In the genomic region with DNA sequence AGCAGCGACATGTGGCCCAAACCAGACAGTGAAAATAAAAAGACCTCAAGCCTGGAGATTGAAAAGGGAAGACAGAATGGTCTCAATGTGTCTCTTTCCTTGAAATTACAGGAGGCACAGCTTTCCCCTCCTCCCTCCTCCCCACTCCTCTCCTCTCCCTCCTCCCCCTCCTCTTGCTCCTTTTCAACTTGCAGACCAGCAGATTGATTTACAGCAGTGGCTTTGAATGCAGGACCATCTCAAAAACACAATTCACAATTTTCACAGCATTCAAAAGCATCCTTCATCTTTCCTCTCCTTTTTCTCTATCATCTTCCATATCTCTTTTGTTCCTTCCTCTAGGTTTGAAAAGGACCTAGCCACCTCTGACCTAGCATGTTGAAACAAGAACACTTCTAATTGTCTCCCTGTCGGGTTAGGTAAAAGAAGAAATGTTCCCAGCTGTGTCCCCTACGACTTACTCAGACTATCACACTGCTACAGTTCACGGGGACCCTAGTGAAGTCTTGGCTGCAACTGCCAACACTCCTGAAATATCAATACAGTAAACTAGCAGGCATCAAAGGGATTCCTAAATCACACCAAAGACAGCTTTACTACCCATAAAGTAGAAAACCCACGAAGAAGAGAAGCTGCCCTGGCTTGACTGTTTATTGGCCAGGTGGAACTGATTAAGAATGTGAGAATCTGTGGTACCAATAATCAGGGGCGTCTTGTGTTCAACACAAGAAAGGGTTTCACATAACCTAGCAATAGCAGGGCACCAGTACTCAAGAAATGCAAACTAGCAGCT, we compare ENCODE assay signal across 17 mouse cellular contexts. TPM values are rescaled to one million over a fixed set of nuclear protein-coding genes. Genes with fewer than 3 reads are reported as not detected.
DNase-seq lines count a peak whose midpoint lies in the region; ATAC-seq lines count a peak whose summit lies in the region.
"Had no signal": no experiment of that assay in that cellular context is flagged by ENCODE, and none has a peak within 500 bp of the region (broad histone marks: within the 10 kb centered on the region; RNA-seq: fewer than 3 reads in every experiment).

No protein-coding gene starts in this region.

- H3K27ac ChIP-seq in forebrain, embryonic 10.5 days: 0 out of 2 replicates have a peak overlapping the region, but pooled peaks have one; percentile 16
- no peak overlapping the region for H3K27ac ChIP-seq in forebrain, embryonic 12.5 days
- 0 out of 2 replicates have a peak overlapping the region, but pooled peaks have one; percentile 34 for H3K27ac ChIP-seq in neural tube, embryonic 11.5 days (ENCODE audit: low read depth, low read length)
- peak overlapping the region; percentile 23 for H3K27ac ChIP-seq in limb, embryonic 11.5 days (replicated peaks; ENCODE audit: low read depth, low read length)
- H3K27ac ChIP-seq: hindbrain, embryonic 12.5 days; kidney, postnatal 0 days; limb, embryonic 15.5 days had no signal

- H3K27me3 ChIP-seq in forebrain, embryonic 10.5 days (ENCODE audit: poor library complexity, severe bottlenecking): 0 out of 2 replicates have a peak, but pooled peaks cover 8% of the 10 kb centered on the region
- H3K27me3 ChIP-seq in forebrain, embryonic 12.5 days: no peaks in the 10 kb centered on the region
- no peaks in the 10 kb centered on the region; the same call in 1 of the 2 replicates for H3K27me3 ChIP-seq in neural tube, embryonic 11.5 days (ENCODE audit: control insufficient read depth, insufficient read depth, low read length)
- no peaks in the 10 kb centered on the region for H3K27me3 ChIP-seq in limb, embryonic 11.5 days (ENCODE audit: control insufficient read depth, insufficient read depth, low read length)
- H3K27me3 ChIP-seq: hindbrain, embryonic 12.5 days; limb, embryonic 15.5 days had no signal

- H3K4me2 ChIP-seq in forebrain, embryonic 12.5 days: no peak overlapping the region
- no peak overlapping the region for H3K4me2 ChIP-seq in neural tube, embryonic 11.5 days (ENCODE audit: low read depth)
- no peak overlapping the region for H3K4me2 ChIP-seq in limb, embryonic 11.5 days (ENCODE audit: low read depth, severe bottlenecking)
- H3K4me2 ChIP-seq: hindbrain, embryonic 12.5 days; limb, embryonic 15.5 days had no signal

- H3K4me1 ChIP-seq in forebrain, embryonic 10.5 days: peaks cover 20% of the 10 kb centered on the region
- H3K4me1 ChIP-seq in forebrain, embryonic 12.5 days: peaks cover 9% of the 10 kb centered on the region
- 0 out of 2 replicates have a peak, but pooled peaks cover 3% of the 10 kb centered on the region for H3K4me1 ChIP-seq in neural tube, embryonic 11.5 days (ENCODE audit: control insufficient read depth, insufficient read depth, low read length)
- H3K4me1 ChIP-seq in limb, embryonic 11.5 days (ENCODE audit: control insufficient read depth, insufficient read depth, low read length): peaks cover 11% of the 10 kb centered on the region; the same call in 1 of the 2 replicates

- intact Hi-C loops in heart, postnatal 36 days (cut with DNase I): no loop called here

- ATAC-seq in forebrain, embryonic 12.5 days (ENCODE audit: low FRiP score): no peak
- ATAC-seq in neural tube, embryonic 11.5 days (ENCODE audit: insufficient read depth, low FRiP score, low TSS enrichment): peak; percentile 79
- ATAC-seq in limb, embryonic 11.5 days (ENCODE audit: insufficient number of reproducible peaks, low FRiP score, low TSS enrichment, low read depth): peak; percentile 83

- H3K36me3 ChIP-seq in forebrain, embryonic 10.5 days (replicated peaks): no peaks in the 10 kb centered on the region
- no peaks in the 10 kb centered on the region for H3K36me3 ChIP-seq in forebrain, embryonic 12.5 days (replicated peaks)
- no peaks in the 10 kb centered on the region for H3K36me3 ChIP-seq in neural tube, embryonic 11.5 days (ENCODE audit: control insufficient read depth, insufficient read depth, low read length)
- no peaks in the 10 kb centered on the region for H3K36me3 ChIP-seq in limb, embryonic 11.5 days (ENCODE audit: control insufficient read depth, insufficient read depth, low read length)
- H3K36me3 ChIP-seq: hindbrain, embryonic 12.5 days; limb, embryonic 15.5 days had no signal

- no peak overlapping the region for H3K4me3 ChIP-seq in forebrain, embryonic 10.5 days
- H3K4me3 ChIP-seq in forebrain, embryonic 12.5 days (replicated peaks): no peak overlapping the region
- H3K4me3 ChIP-seq in neural tube, embryonic 11.5 days (ENCODE audit: low read depth, low read length): no peak overlapping the region
- H3K4me3 ChIP-seq in limb, embryonic 11.5 days (ENCODE audit: low read depth, low read length): no peak overlapping the region
- H3K4me3 ChIP-seq: erythroblast, embryonic 14.5 days; hindbrain, embryonic 12.5 days; limb, embryonic 15.5 days; myocyte had no signal

- DNase-seq in forebrain, embryonic 10.5 days (ENCODE audit: extremely low spot score, low spot score): no peak
- no peak for DNase-seq in neural tube, embryonic 11.5 days (ENCODE audit: low spot score)
- DNase-seq in neural tube, embryonic 10.5 days (ENCODE audit: extremely low spot score, low spot score): no peak
- DNase-seq in limb, embryonic 11.5 days (ENCODE audit: low spot score): peak; percentile 67
- DNase-seq in adrenal gland, adult 18-20 months (ENCODE audit: low spot score in 2 of 2): no peak
- DNase-seq in spleen, postnatal 10 days (ENCODE audit: low spot score in 2 of 2): no peak
- DNase-seq in heart, postnatal 36 days: no peak
- DNase-seq: heart, adult 18-20 months; lung, adult 18-20 months; spleen, adult 18-20 months had no signal

- H3K9me3 ChIP-seq in forebrain, embryonic 10.5 days: peaks cover 6% of the 10 kb centered on the region; the same call in 1 of the 2 replicates
- no peaks in the 10 kb centered on the region for H3K9me3 ChIP-seq in forebrain, embryonic 12.5 days
- no peaks in the 10 kb centered on the region for H3K9me3 ChIP-seq in neural tube, embryonic 11.5 days (ENCODE audit: control insufficient read depth, low read length)
- no peaks in the 10 kb centered on the region; the same call in 1 of the 2 replicates for H3K9me3 ChIP-seq in limb, embryonic 11.5 days (ENCODE audit: control insufficient read depth, low read length)

- WGBS in forebrain, embryonic 10.5 days: 37% methylated on average over 6 of the region's 6 CpGs
- WGBS in forebrain, embryonic 12.5 days: 34% methylated on average over 6 of the region's 6 CpGs
- WGBS in neural tube, embryonic 11.5 days: 4% methylated on average over 6 of the region's 6 CpGs
- 2% methylated on average over 6 of the region's 6 CpGs for WGBS in limb, embryonic 11.5 days

- H3K9ac ChIP-seq in forebrain, embryonic 12.5 days: no peak overlapping the region
- H3K9ac ChIP-seq in neural tube, embryonic 11.5 days (ENCODE audit: low read length): no peak overlapping the region
- H3K9ac ChIP-seq in limb, embryonic 11.5 days (ENCODE audit: low read length): no peak overlapping the region
- H3K9ac ChIP-seq: hindbrain, embryonic 12.5 days; limb, embryonic 15.5 days had no signal

RNA-seq across cellular contexts. Expression of a gene that starts 44.1 kb away (rescaled TPM):
- polyA plus RNA-seq in forebrain, embryonic 10.5 days (2016; fragmentation: Nextera tagmentation; extraction: Ambion mirVana): 10.1 and 11.1 TPM in 2 replicates
- 8.6 and 10.6 TPM in 2 replicates for polyA plus RNA-seq in forebrain, embryonic 12.5 days (2016; fragmentation: Nextera tagmentation; extraction: Ambion mirVana)
- 23.2 and 23.3 TPM in 2 replicates for polyA plus RNA-seq in neural tube, embryonic 11.5 days (2014; fragmentation: Nextera tagmentation; extraction: Ambion mirVana)
- 57.1 and 59.3 TPM in 2 replicates for polyA plus RNA-seq in limb, embryonic 11.5 days (2014; fragmentation: Nextera tagmentation; extraction: Ambion mirVana)
- total RNA-seq in adrenal gland, adult 18-20 months (2021): 1 to 10 TPM; 4.5 to 4.7 TPM
- total RNA-seq in heart, postnatal 36 days (2021): 1 to 10 TPM; 1.7 to 2.3 TPM
- total RNA-seq: MEL had no signal
- polyA plus RNA-seq: erythroblast, embryonic 14.5 days had no signal
